Comparison of ENCODE assay signal across 19 mouse cellular contexts in genomic region chr7:125897059-125897458, GRCm38 (mm10).
"Had no signal": no experiment of that assay in that cellular context is flagged by ENCODE, and none has a peak within 500 bp of the region (broad histone marks: within the 10 kb centered on the region; RNA-seq: fewer than 3 reads in every experiment).

No protein-coding gene starts in this region.

- ATAC-seq: liver, postnatal 0 days; lung, postnatal 0 days had no signal

- H3K4me2 ChIP-seq: liver, embryonic 13.5 days; liver, embryonic 15.5 days; lung, embryonic 15.5 days; midbrain, embryonic 12.5 days; neural tube, embryonic 12.5 days had no signal

- DNase-seq: liver, embryonic 13.5 days; liver, postnatal 0 days; lung, adult 2 months; lung, postnatal 14 days; lung, postnatal 36 days; midbrain, embryonic 14.5 days; right cerebral cortex, postnatal 25 days; right cerebral cortex, postnatal 4 days; spleen, adult 18-20 months; thymus, adult 2 months; thymus, postnatal 25 days; thymus, postnatal 4 days had no signal

- H3K9ac ChIP-seq: liver, embryonic 13.5 days; liver, embryonic 15.5 days; liver, postnatal 0 days; lung, embryonic 15.5 days; midbrain, embryonic 12.5 days; neural tube, embryonic 12.5 days had no signal

- H3K27ac ChIP-seq: liver, embryonic 13.5 days; liver, embryonic 15.5 days; lung, embryonic 15.5 days; macrophage; midbrain, embryonic 12.5 days; neural tube, embryonic 12.5 days had no signal

- H3K4me1 ChIP-seq: liver, embryonic 13.5 days; liver, embryonic 15.5 days; lung, embryonic 15.5 days; neural tube, embryonic 12.5 days had no signal

- H3K9me3 ChIP-seq: liver, embryonic 15.5 days; lung, embryonic 15.5 days; midbrain, embryonic 12.5 days; neural tube, embryonic 12.5 days had no signal

- H3K27me3 ChIP-seq: liver, embryonic 13.5 days; lung, embryonic 15.5 days; midbrain, embryonic 12.5 days; neural tube, embryonic 12.5 days had no signal

- H3K4me3 ChIP-seq: liver, embryonic 13.5 days; liver, embryonic 15.5 days; lung, embryonic 15.5 days; megakaryocyte, embryonic 14.5 days; midbrain, embryonic 12.5 days; neural tube, embryonic 12.5 days had no signal

- H3K36me3 ChIP-seq: liver, embryonic 13.5 days; liver, embryonic 15.5 days; lung, embryonic 15.5 days; midbrain, embryonic 12.5 days; neural tube, embryonic 12.5 days had no signal
